Mouse (Mus musculus) ES-E14 (cell line): Measurements from ENCODE around the gene Gpam. TPM values are rescaled to one million over a fixed set of nuclear protein-coding genes. Genes with fewer than 3 reads are reported as not detected.
A peak's percentile ranks its signal among the peaks of the same experiment; 100 is the strongest.

Experiments used
- DNase-seq: peaks from one replicate; pipeline ENCODE4 v3.0.0-alpha.2; 2013; ENCODE audit warnings: low read depth, low spot score
- H3K27ac ChIP-seq: 2 replicates; pipeline ENCODE4 v1.5.1; 2012; ENCODE audit warnings: low read depth, mild to moderate bottlenecking, low read length, moderate library complexity, mixed read lengths; ENCODE audit not compliant: poor library complexity, insufficient read depth, severe bottlenecking
- H3K36me3 ChIP-seq: 2 replicates; pipeline ENCODE4 v1.6.1; 2012; ENCODE audit warnings: mild to moderate bottlenecking, low read length, moderate library complexity, mixed read lengths; ENCODE audit not compliant: control insufficient read depth, poor library complexity, insufficient read depth, severe bottlenecking
- H3K4me1 ChIP-seq, 2 experiments: fragments of 150-350 bp in 1 of 2; sonication (generic) in 1 of 2; 2 replicates each; pipeline ENCODE4 v1.6.1; 2012; ENCODE audit warnings: low read length in 2 of 2, mild to moderate bottlenecking in 1 of 2, mixed read lengths in 1 of 2; ENCODE audit not compliant: control insufficient read depth in 2 of 2, insufficient read depth in 2 of 2, poor library complexity in 1 of 2
- H3K4me3 ChIP-seq, 2 experiments: fragments of 150-350 bp in 1 of 2; sonication (generic) in 1 of 2; 2 replicates each; pipeline ENCODE4 v1.5.1; 2012; ENCODE audit warnings: low read length in 2 of 2, low read depth in 1 of 2, mild to moderate bottlenecking in 1 of 2, mixed read lengths in 1 of 2; ENCODE audit not compliant: insufficient read depth in 1 of 2, poor library complexity in 1 of 2, severe bottlenecking in 1 of 2
- H3K9ac ChIP-seq: 2 replicates; pipeline ENCODE4 v1.6.1; 2012; ENCODE audit warnings: low read depth, mild to moderate bottlenecking, low read length, mixed read lengths; ENCODE audit not compliant: poor library complexity, insufficient read depth, severe bottlenecking
- H3K9me3 ChIP-seq: fragments of 150-350 bp; sonication (generic); 2 replicates; pipeline ENCODE4 v1.6.1; 2012; ENCODE audit warnings: low read depth, mild to moderate bottlenecking, low read length; ENCODE audit not compliant: control insufficient read depth, insufficient read depth
- CHD2 ChIP-seq: IDR thresholded peaks from 2 replicates; pipeline ENCODE4 v1.6.1; 2014; ENCODE audit warnings: mild to moderate bottlenecking, low read depth, low read length, inconsistent platforms
- HCFC1 ChIP-seq: IDR thresholded peaks from 2 replicates; pipeline ENCODE4 v1.6.1; 2012; ENCODE audit warnings: low read length, inconsistent platforms, borderline replicate concordance; ENCODE audit not compliant: insufficient read depth
- MAFK ChIP-seq: IDR thresholded peaks from 2 replicates; pipeline ENCODE4 v1.6.1; 2014; ENCODE audit warnings: mild to moderate bottlenecking, low read depth, low read length, inconsistent platforms; ENCODE audit not compliant: insufficient read depth
- ZC3H11A ChIP-seq: IDR thresholded peaks from 2 replicates; pipeline ENCODE4 v1.6.1; 2012; ENCODE audit warnings: low read depth, mild to moderate bottlenecking, inconsistent platforms, low read length, borderline replicate concordance
- ZNF384 ChIP-seq: IDR thresholded peaks from 2 replicates; pipeline ENCODE4 v1.6.1; 2012; ENCODE audit warnings: low read depth, low read length, inconsistent platforms
- in situ Hi-C, 2 experiments: fragments of 600-800 bp; cut with MboI; formaldehyde crosslinking; loops; one replicate each; pipeline ENCODE4 v1.15.1; 2025; ENCODE audit warnings: low sequenced_read_pairs in 2 of 2, inconsistent platforms in 1 of 2; ENCODE audit not compliant: unreplicated experiment in 2 of 2
- total RNA-seq: library from RNA; depleted of rRNA; stranded (reverse); fragments of 300-350 nt; gene quantifications from 2 replicates; pipeline ENCODE4 v1.2.3, GENCODE M21; 2012

Gene Gpam
- total RNA-seq, 1 experiment: 16.6 TPM

DNA sequence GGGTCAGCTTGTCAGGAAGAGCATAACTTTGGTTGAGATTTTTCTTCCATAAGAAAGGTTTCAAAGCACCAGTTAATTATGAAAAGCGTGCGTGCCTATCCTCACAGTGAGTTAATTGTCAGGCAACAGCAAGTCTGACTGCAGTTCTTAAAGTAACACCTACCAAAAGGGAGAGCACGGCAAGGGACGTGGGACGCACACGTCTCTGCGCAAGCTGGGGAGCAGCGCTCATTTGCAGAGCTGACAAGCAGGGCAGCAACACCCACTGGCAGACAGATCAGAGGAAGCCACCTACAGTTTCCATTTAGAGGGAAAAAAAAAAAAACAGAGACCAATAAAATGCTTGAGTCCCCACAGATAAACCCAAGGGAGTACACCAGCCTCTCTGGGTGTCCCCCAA is 58.0 kb downstream of the Gpam start:
- Histone ChIP-seq H3K9ac (no peak overlapping the region), H3K36me3 (peaks cover 31% of the 10 kb centered on the region), H3K4me1 (no peaks in the 10 kb centered on the region), H3K9me3 (no peaks in the 10 kb centered on the region), H3K27ac (no peak overlapping the region), H3K4me3 (no peak overlapping the region)
- DNase-seq: no peak
- in situ Hi-C loops: loop anchor here (10.0 to 25.0 kb wide), 4 partner anchors 126 to 1414 kb away; partner anchors contain the start of gene Adra2a (in 1 of the 2)
- TF ChIP-seq CHD2 (no peak), MAFK (no peak), ZNF384 (no peak), ZC3H11A (no peak), HCFC1 (no peak)

DNA sequence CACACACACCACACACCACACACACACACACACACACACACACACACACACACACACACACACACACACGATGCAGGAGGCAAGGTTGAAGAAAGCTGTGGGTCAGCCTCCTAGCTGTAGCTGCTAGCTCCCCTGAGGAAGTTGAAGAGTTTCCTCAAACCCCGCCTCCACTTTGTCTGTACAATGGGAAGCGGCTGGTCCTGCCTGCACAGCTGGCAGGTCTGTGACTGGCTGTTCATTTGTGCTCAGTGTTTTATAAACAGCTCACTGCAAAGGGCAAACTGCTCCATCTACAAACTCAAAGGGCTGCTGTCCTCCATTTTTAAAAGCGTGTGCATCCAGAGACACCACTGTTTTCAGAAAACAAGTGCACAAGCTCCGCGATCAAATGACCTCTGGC is 63.8 kb downstream of the Gpam start:
- TF ChIP-seq HCFC1 (no peak), CHD2 (no peak), ZNF384 (no peak), MAFK (no peak), ZC3H11A (no peak)
- in situ Hi-C loops: loop anchor here (10.0 to 25.0 kb wide), 4 partner anchors 132 to 1408 kb away; partner anchors contain the start of gene Adra2a (in 1 of the 2)

DNA sequence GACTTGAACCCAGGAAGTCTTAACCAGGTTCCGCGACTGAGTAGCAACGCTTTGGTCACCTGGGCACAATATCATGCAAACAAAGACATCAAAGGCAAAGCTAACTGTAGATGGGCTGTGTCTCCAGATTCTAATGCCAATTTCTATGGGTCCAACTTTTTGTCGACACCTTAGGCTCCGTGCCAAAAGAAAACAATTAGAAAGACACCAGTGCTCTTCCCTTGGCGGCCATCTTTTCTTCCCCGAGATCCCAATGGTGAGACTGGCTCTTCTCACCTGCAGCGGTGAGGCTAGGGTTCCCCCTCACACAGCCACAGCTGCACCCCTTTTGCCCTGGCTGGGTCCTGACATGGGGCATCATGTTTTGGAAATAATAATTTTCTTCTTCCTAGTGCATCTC is 64.5 kb downstream of the Gpam start:
- no peaks in the 10 kb centered on the region for H3K36me3 ChIP-seq
- no peaks in the 10 kb centered on the region for H3K9me3 ChIP-seq
- no peaks in the 10 kb centered on the region; a peak in 2 of 4 replicates for H3K4me1 ChIP-seq
- H3K9ac ChIP-seq: no peak overlapping the region
- DNase-seq: no peak
- in situ Hi-C loops: loop anchor here (10.0 to 25.0 kb wide), 4 partner anchors 132 to 1408 kb away; partner anchors contain the start of gene Adra2a (in 1 of the 2)
- H3K27ac ChIP-seq: no peak overlapping the region
- H3K4me3 ChIP-seq: no peak overlapping the region
- TF ChIP-seq CHD2 (no peak), ZC3H11A (no peak), MAFK (no peak), HCFC1 (no peak), ZNF384 (no peak)

More for the DNA sequence above, 63.8 kb downstream of the Gpam start:
- no peaks in the 10 kb centered on the region; a peak in 2 of 4 replicates for H3K4me1 ChIP-seq
- H3K27ac ChIP-seq: no peak overlapping the region
- DNase-seq: peak; percentile 16
- H3K4me3 ChIP-seq: no peak overlapping the region
- H3K36me3 ChIP-seq: peaks cover 2% of the 10 kb centered on the region; the same call in 1 of the 2 replicates
- no peak overlapping the region for H3K9ac ChIP-seq
- H3K9me3 ChIP-seq: no peaks in the 10 kb centered on the region

- Histone ChIP-seq H3K4me1 (no peaks in the 10 kb centered on the region; a peak in 2 of 4 replicates), H3K36me3 (no peaks in the 10 kb centered on the region), H3K27ac (no peak overlapping the region), H3K9ac (no peak overlapping the region), H3K9me3 (no peaks in the 10 kb centered on the region), H3K4me3 (no peak overlapping the region)
- DNase-seq: peak; percentile 39
- in situ Hi-C loops: loop anchor here (10.0 to 25.0 kb wide), 4 partner anchors 133 to 1407 kb away; partner anchors contain the start of gene Adra2a (in 1 of the 2)
- TF ChIP-seq MAFK (no peak), ZNF384 (no peak), ZC3H11A (peak; percentile 47; the same call in 1 of the 2 replicates)
These were observed 65.1 kb downstream of the Gpam start for GRCm38 (mm10) chr19:55061951-55062350.

- H3K4me3 ChIP-seq: no peak overlapping the region
- H3K36me3 ChIP-seq: no peaks in the 10 kb centered on the region
- no peaks in the 10 kb centered on the region for H3K9me3 ChIP-seq
- H3K27ac ChIP-seq: no peak overlapping the region
- TF ChIP-seq MAFK: no peak
- TF ChIP-seq ZC3H11A: no peak
- no peak for TF ChIP-seq HCFC1
- no peak for TF ChIP-seq ZNF384
- no peak for TF ChIP-seq CHD2
- no peak for DNase-seq
- H3K4me1 ChIP-seq: no peaks in the 10 kb centered on the region; a peak in 2 of 4 replicates
- H3K9ac ChIP-seq: no peak overlapping the region
- in situ Hi-C loops: loop anchor here (10.0 to 25.0 kb wide), 4 partner anchors 133 to 1407 kb away; partner anchors contain the start of gene Adra2a (in 1 of the 2)
These were observed 65.6 kb downstream of the Gpam start for GRCm38 (mm10) chr19:55061447-55061901.
